Mouse (Mus musculus): Measurements from ENCODE around the gene Gm6763.
"Not testable (repeated sequence)": the region's sequence is repeated elsewhere in the genome, so short reads cannot be mapped to it uniquely, and the experiment has no call there.

Gene Gm6763

GRCm38 (mm10) chr10:104151197-104151596, at the start of gene Gm6763:
TSS of gene Gm6763 (plus strand) at chr10:104151497.
- in situ Hi-C loops (cut with MboI, MseI) = not testable (repeated sequence)

GRCm38 (mm10) chr10:104110044-104110443, 41.3 kb upstream of the Gm6763 start:
- in situ Hi-C loops (cut with MboI, MseI) = no loop called here

- in situ Hi-C loops (cut with MboI, MseI) = no loop called here
Observed at GRCm38 (mm10) chr10:104118312-104118711, 33.0 kb upstream of the Gm6763 start.

- in situ Hi-C loops (cut with MboI, MseI) = loop anchor here (5.0 kb wide), 1 partner anchor 40 kb away; no protein-coding TSS in a partner anchor
Observed at GRCm38 (mm10) chr10:104142687-104143086, 8.6 kb upstream of the Gm6763 start, which contains the start of gene Gm21293. TSS of gene Gm21293 (plus strand) at chr10:104142987.

GRCm38 (mm10) chr10:104159706-104160105, 8.4 kb downstream of the Gm6763 start, which contains the start of gene Gm8764:
TSS of gene Gm8764 (plus strand) at chr10:104160006.
- in situ Hi-C loops (cut with MboI, MseI) = not testable (repeated sequence)

GRCm38 (mm10) chr10:104168215-104168614, 16.9 kb downstream of the Gm6763 start, which contains the start of gene Gm21304:
TSS of gene Gm21304 (plus strand) at chr10:104168515.
- in situ Hi-C loops (cut with MboI, MseI) = loop anchor here (5.0 kb wide), 1 partner anchor 34 kb away; no protein-coding TSS in a partner anchor

- in situ Hi-C loops (cut with MboI, MseI) = not testable (repeated sequence)
Observed at GRCm38 (mm10) chr10:104176724-104177123, 25.4 kb downstream of the Gm6763 start, which contains the start of gene Gm21312. TSS of gene Gm21312 (plus strand) at chr10:104177024.

- in situ Hi-C loops (cut with MboI, MseI) = not testable (repeated sequence)
Observed at GRCm38 (mm10) chr10:104185233-104185632, 33.9 kb downstream of the Gm6763 start, which contains the start of gene Gm20765. TSS of gene Gm20765 (plus strand) at chr10:104185533.

GRCm38 (mm10) chr10:104193742-104194141, 42.4 kb downstream of the Gm6763 start, which contains the start of gene Gm4340:
TSS of gene Gm4340 (plus strand) at chr10:104194042.
- in situ Hi-C loops (cut with MboI, MseI) = not testable (repeated sequence)

All from T-helper 1 cell (primary cell).